Mouse (Mus musculus) lung, postnatal 0 days (tissue): ENCODE data around the gene Rasgrf1.

ENCODE experiments used
- CTCF ChIP-seq: IDR thresholded peaks from 2 replicates; pipeline ENCODE4 v1.5.1; 2016; ENCODE audit warnings: antibody characterized with exemption, mild to moderate bottlenecking
- EP300 ChIP-seq: IDR thresholded peaks from 2 replicates; pipeline ENCODE4 v1.6.1; 2016; ENCODE audit warnings: antibody characterized with exemption, mild to moderate bottlenecking, control low read depth

- no peak for TF ChIP-seq CTCF
- no peak for TF ChIP-seq EP300
These were observed 45.3 kb downstream of the Rasgrf1 start for GRCm38 (mm10) chr9:89954860-89955479.
